Mouse (Mus musculus) CH12.LX (cell line): ENCODE measurements around the gene Pak3. TPM values are rescaled to one million over a fixed set of nuclear protein-coding genes. Genes with fewer than 3 reads are reported as not detected.

Source experiments
- DNase-seq: peaks from one replicate; pipeline ENCODE4 v3.0.0-alpha.2; 2013; ENCODE audit errors: extremely low read depth
- H3K27ac ChIP-seq: 2 replicates; pipeline ENCODE4 v1.5.1; 2012; ENCODE audit warnings: low read depth, mild to moderate bottlenecking, control low read depth, moderate library complexity; ENCODE audit not compliant: insufficient read depth
- H3K27me3 ChIP-seq: replicated peaks from 2 replicates; pipeline ENCODE3; 2012; ENCODE audit warnings: inconsistent platforms
- H3K36me3 ChIP-seq, 2 experiments: replicated peaks in 1 of 2; 2 replicates each; pipeline versions ENCODE3 to v1.6.1; 2012; ENCODE audit warnings: inconsistent platforms in 1 of 2, low read length in 1 of 2, mild to moderate bottlenecking in 1 of 2, mixed read lengths in 1 of 2, moderate library complexity in 1 of 2; ENCODE audit not compliant: control insufficient read depth in 1 of 2, insufficient read depth in 1 of 2
- H3K4me1 ChIP-seq, 2 experiments: 2 replicates each; pipeline ENCODE4 v1.6.1; 2012; ENCODE audit warnings: inconsistent platforms in 1 of 2, moderate library complexity in 1 of 2; ENCODE audit not compliant: insufficient read depth in 2 of 2, control insufficient read depth in 1 of 2
- H3K4me2 ChIP-seq: 2 replicates; pipeline ENCODE4 v1.6.1; 2012; ENCODE audit warnings: low read depth, mild to moderate bottlenecking, control low read depth; ENCODE audit not compliant: poor library complexity, insufficient read depth, severe bottlenecking
- H3K4me3 ChIP-seq, 3 experiments: fragments of 150-350 bp in 1 of 3; sonication (generic) in 1 of 3; replicated peaks in 1 of 3; 2 replicates each; pipeline versions ENCODE3 to v1.5.1; 2011 to 2012; ENCODE audit warnings: low read depth in 2 of 3, low read length in 2 of 3, mild to moderate bottlenecking in 2 of 3, moderate library complexity in 2 of 3, control low read depth in 1 of 3, improper control_type of control experiment in 1 of 3, inconsistent platforms in 1 of 3, mixed read lengths in 1 of 3; ENCODE audit not compliant: poor library complexity in 1 of 3
- H3K79me2 ChIP-seq: replicated peaks from 2 replicates; pipeline ENCODE4 v1.6.1; 2012; ENCODE audit warnings: mild to moderate bottlenecking, moderate library complexity; ENCODE audit not compliant: control insufficient read depth, poor library complexity, insufficient read depth, severe bottlenecking; ENCODE audit errors: extremely low read depth
- H3K9ac ChIP-seq: 2 replicates; pipeline ENCODE4 v1.6.1; 2012; ENCODE audit warnings: low read depth, mild to moderate bottlenecking, control low read depth, moderate library complexity; ENCODE audit not compliant: insufficient read depth
- H3K9me3 ChIP-seq: replicated peaks from 2 replicates; pipeline ENCODE3; 2012; ENCODE audit warnings: low read length, inconsistent platforms, mixed read lengths
- BHLHE40 ChIP-seq: IDR thresholded peaks from 2 replicates; pipeline ENCODE4 v1.6.1; 2011; ENCODE audit warnings: mild to moderate bottlenecking, low read depth, low read length, improper control_type of control experiment
- CHD1 ChIP-seq: IDR thresholded peaks from 2 replicates; pipeline ENCODE4 v1.6.1; 2012; ENCODE audit warnings: low read depth, low read length, improper control_type of control experiment, inconsistent platforms
- CTCF ChIP-seq, 2 experiments: IDR thresholded peaks in 1 of 2; conservative IDR thresholded peaks in 1 of 2; 2 replicates each; pipeline ENCODE4 v1.5.1; 2011 to 2012; ENCODE audit warnings: low read depth in 2 of 2, low read length in 2 of 2, improper control_type of control experiment in 1 of 2, inconsistent platforms in 1 of 2, mild to moderate bottlenecking in 1 of 2, moderate library complexity in 1 of 2
- E2F4 ChIP-seq: IDR thresholded peaks from 2 replicates; pipeline ENCODE4 v1.6.1; 2011; ENCODE audit warnings: low read depth, low read length, improper control_type of control experiment; ENCODE audit not compliant: insufficient replicate concordance
- EP300 ChIP-seq: IDR thresholded peaks from 2 replicates; pipeline ENCODE4 v1.6.1; 2011; ENCODE audit warnings: low read length, improper control_type of control experiment
- KAT2A ChIP-seq: IDR thresholded peaks from 2 replicates; pipeline ENCODE4 v1.6.1; 2012; ENCODE audit warnings: low read length, improper control_type of control experiment, inconsistent platforms; ENCODE audit not compliant: insufficient replicate concordance
- MXI1 ChIP-seq: IDR thresholded peaks from 2 replicates; pipeline ENCODE4 v1.6.1; 2011; ENCODE audit warnings: mild to moderate bottlenecking, low read depth, low read length, improper control_type of control experiment
- MYC ChIP-seq: IDR thresholded peaks from 2 replicates; pipeline ENCODE4 v1.6.1; 2011; ENCODE audit warnings: low read depth, mild to moderate bottlenecking, improper control_type of control experiment, low read length
- NELFE ChIP-seq: IDR thresholded peaks from 2 replicates; pipeline ENCODE4 v1.6.1; 2011; ENCODE audit warnings: low read depth, low read length, improper control_type of control experiment
- POLR2A ChIP-seq: IDR thresholded peaks from 2 replicates; pipeline ENCODE4 v1.6.1; 2011; ENCODE audit warnings: low read depth, mild to moderate bottlenecking, improper control_type of control experiment, low read length
- RAD21 ChIP-seq: IDR thresholded peaks from 2 replicates; pipeline ENCODE4 v1.6.1; 2011; ENCODE audit warnings: low read depth, mild to moderate bottlenecking, low read length, improper control_type of control experiment, moderate library complexity
- SMC3 ChIP-seq: IDR thresholded peaks from 2 replicates; pipeline ENCODE4 v1.6.1; 2011; ENCODE audit warnings: low read depth, low read length, improper control_type of control experiment
- USF1 ChIP-seq: IDR thresholded peaks from 2 replicates; pipeline ENCODE4 v1.6.1; 2014; ENCODE audit warnings: low read depth, mild to moderate bottlenecking, inconsistent platforms, low read length, improper control_type of control experiment
- ZKSCAN1 ChIP-seq: IDR thresholded peaks from 2 replicates; pipeline ENCODE4 v1.6.1; 2012; ENCODE audit warnings: low read depth, inconsistent platforms, low read length, improper control_type of control experiment, borderline replicate concordance
- dilution Hi-C: fragments of 300-500 bp; cut with MboI; formaldehyde crosslinking; loops from 2 replicates; pipeline ENCODE4 v1.14.3; 2020; ENCODE audit warnings: low sequenced_read_pairs; ENCODE audit not compliant: extremely low pct_unique_long_range_greater_than_20kb, extremely low pct_ligation_motif_present
- in situ Hi-C: fragments of 300-500 bp; cut with MboI; formaldehyde crosslinking; loops from 3 replicates; pipeline ENCODE4 v1.14.3; 2019; ENCODE audit warnings: low sequenced_read_pairs, low pct_ligation_motif_present, low pct_unique_long_range_greater_than_20kb, mixed read lengths
- polyA plus RNA-seq: library from polyadenylated mRNA; unstranded; fragments of >175 nt; gene quantifications from 2 replicates; pipeline ENCODE4 v1.2.1, GENCODE M21; 2012; ENCODE audit warnings: low read depth; ENCODE audit not compliant: insufficient read length
- total RNA-seq, 2 experiments: library from RNA; depleted of rRNA; stranded (reverse); fragments of 300-350 nt in 1 of 2; fragments of >200 nt in 1 of 2; gene quantifications; 2 replicates each; pipeline ENCODE4 v1.2.3; 2012 to 2014

The Pak3 gene
- total and polyA plus RNA-seq, 3 experiments, result under 0.01 TPM; not detected in 2

GRCm38 (mm10) chrX:143666991-143667390, 148.6 kb downstream of the Pak3 start:
- in situ Hi-C loops (loop anchor here (25.0 kb wide), 1 partner anchor 205 kb away; no protein-coding TSS in a partner anchor), dilution Hi-C loops (no loop called here)
- TF ChIP-seq CHD1, result no peak
- TF ChIP-seq CTCF (conservative IDR thresholded peaks at IDR 0.05 in 1 of 2, IDR thresholded peaks at IDR 0.05 in 1 of 2; ENCODE audit: low read depth in 2 of 2, low read length in 2 of 2), result peak in 1 of 2 experiments; percentile 45; a peak in 2 of 4 replicates
- DNase-seq, result peak; percentile 17
- H3K27ac ChIP-seq, result no peak overlapping the region
- no peaks in the 10 kb centered on the region for H3K4me1 ChIP-seq
- H3K9me3 ChIP-seq, result no peaks in the 10 kb centered on the region
- H3K9ac ChIP-seq, result no peak overlapping the region
- no peaks in the 10 kb centered on the region for H3K27me3 ChIP-seq
- no peak overlapping the region for H3K4me2 ChIP-seq
- no peaks in the 10 kb centered on the region for H3K36me3 ChIP-seq
- no peak overlapping the region for H3K4me3 ChIP-seq
- H3K79me2 ChIP-seq, result no peaks in the 10 kb centered on the region

GRCm38 (mm10) chrX:143668242-143668641, 149.9 kb downstream of the Pak3 start:
- Histone ChIP-seq H3K4me2 (no peak overlapping the region), H3K4me1 (no peaks in the 10 kb centered on the region), H3K79me2 (no peaks in the 10 kb centered on the region), H3K4me3 (no peak overlapping the region)
- in situ Hi-C loops, result loop anchor here (25.0 kb wide), 1 partner anchor 206 kb away; no protein-coding TSS in a partner anchor
- TF ChIP-seq CTCF (conservative IDR thresholded peaks at IDR 0.05 in 1 of 2, IDR thresholded peaks at IDR 0.05 in 1 of 2; ENCODE audit: low read depth in 2 of 2, low read length in 2 of 2) (peak; percentile 27 to 68; a peak in 2 of 4 replicates), SMC3 (peak; percentile 33; the same call in 1 of the 2 replicates), MXI1 (no peak), RAD21 (peak; percentile 69)
- TF ChIP-seq, all 38 proteins: peak for 3
- Histone ChIP-seq H3K9ac (no peak overlapping the region), H3K9me3 (no peaks in the 10 kb centered on the region), H3K36me3 (no peaks in the 10 kb centered on the region), H3K27me3 (no peaks in the 10 kb centered on the region), H3K27ac (no peak overlapping the region)
- peak; percentile 16 for DNase-seq
- dilution Hi-C loops, result no loop called here

GRCm38 (mm10) chrX:143678566-143678965, 160.2 kb downstream of the Pak3 start:
- no peak overlapping the region for H3K9ac ChIP-seq
- no peak for DNase-seq
- H3K27me3 ChIP-seq, result no peaks in the 10 kb centered on the region
- in situ Hi-C loops, result no loop called here
- H3K79me2 ChIP-seq, result no peaks in the 10 kb centered on the region
- no peaks in the 10 kb centered on the region for H3K9me3 ChIP-seq
- H3K4me3 ChIP-seq, result no peak overlapping the region
- dilution Hi-C loops, result no loop called here
- no peaks in the 10 kb centered on the region for H3K36me3 ChIP-seq
- no peak overlapping the region for H3K4me2 ChIP-seq
- H3K4me1 ChIP-seq, result no peaks in the 10 kb centered on the region
- no peak for TF ChIP-seq MYC
- no peak for TF ChIP-seq CTCF (conservative IDR thresholded peaks at IDR 0.05 in 1 of 2, IDR thresholded peaks at IDR 0.05 in 1 of 2; ENCODE audit: low read depth in 2 of 2, low read length in 2 of 2)
- H3K27ac ChIP-seq, result no peak overlapping the region

GRCm38 (mm10) chrX:143722250-143722649, 203.9 kb downstream of the Pak3 start:
- dilution Hi-C loops (no loop called here), in situ Hi-C loops (no loop called here)
- DNase-seq, result no peak
- Histone ChIP-seq H3K4me2 (no peak overlapping the region), H3K36me3 (no peaks in the 10 kb centered on the region), H3K79me2 (no peaks in the 10 kb centered on the region), H3K4me3 (no peak overlapping the region), H3K27ac (no peak overlapping the region), H3K4me1 (no peaks in the 10 kb centered on the region), H3K9ac (no peak overlapping the region), H3K27me3 (no peaks in the 10 kb centered on the region), H3K9me3 (no peaks in the 10 kb centered on the region)
- TF ChIP-seq ZKSCAN1, result no peak
- no peak for TF ChIP-seq USF1
- no peak for TF ChIP-seq BHLHE40
- TF ChIP-seq EP300, result no peak
- TF ChIP-seq NELFE, result no peak
- TF ChIP-seq KAT2A, result no peak
- no peak for TF ChIP-seq POLR2A
- no peak for TF ChIP-seq E2F4
